Mouse (Mus musculus): ENCODE data around the gene Tagap. TPM values are rescaled to one million over a fixed set of nuclear protein-coding genes. Genes with fewer than 3 reads are reported as not detected.
"Not testable (repeated sequence)": the region's sequence is repeated elsewhere in the genome, so short reads cannot be mapped to it uniquely, and the experiment has no call there.

Tagap gene
- polyA plus RNA-seq, 1 experiment: 14.6 TPM

DNA sequence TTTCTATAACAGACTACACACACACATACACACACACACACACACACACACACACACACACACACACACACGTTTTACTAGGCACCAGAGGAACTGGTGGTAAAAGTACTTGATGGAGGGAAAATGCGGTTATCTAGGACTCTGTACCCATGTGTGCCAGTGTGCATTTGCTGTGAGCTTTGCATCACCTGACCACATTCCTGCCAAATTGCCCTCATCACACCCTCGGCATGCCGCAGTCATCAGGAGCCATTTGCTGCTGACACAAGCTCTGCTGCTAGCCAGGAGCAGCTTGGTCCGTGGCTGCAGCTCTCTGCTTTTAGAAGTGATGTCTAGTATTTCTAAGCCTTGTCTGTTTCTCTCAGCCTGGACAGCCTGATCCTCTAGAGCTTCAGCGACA lies 44.0 kb downstream of the Tagap start:
- DNase-seq (ENCODE audit: low read depth in 1 of 2, low spot score in 2 of 2); H3K36me3 ChIP-seq (ENCODE audit: control insufficient read depth, insufficient read depth, low read length): not testable (repeated sequence)
- 88% methylated on average over 2 of the region's 6 CpGs for WGBS

DNA sequence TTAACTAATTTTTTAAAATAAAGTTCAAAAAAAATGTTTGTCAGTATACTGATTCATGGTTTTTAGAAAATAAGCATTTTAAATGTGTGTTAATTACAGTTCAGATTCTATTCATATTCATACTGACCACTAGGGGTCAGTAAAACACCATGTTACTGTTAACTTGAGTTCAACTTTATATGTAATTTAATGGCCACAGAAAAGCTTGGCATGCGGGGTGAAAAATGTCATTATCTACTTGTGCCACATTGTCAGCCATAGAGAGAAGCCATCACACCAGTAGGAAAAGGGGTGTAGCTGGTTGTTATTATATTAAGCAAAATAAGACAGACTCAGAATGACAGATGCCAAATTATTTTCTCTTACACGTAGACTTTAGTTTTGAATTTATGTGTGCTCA lies 57.7 kb downstream of the Tagap start:
- not testable (repeated sequence) for H3K36me3 ChIP-seq (ENCODE audit: control insufficient read depth, insufficient read depth, low read length); H3K4me3 ChIP-seq (ENCODE audit: extremely low read depth, insufficient read depth, insufficient read length); H3K27ac ChIP-seq (ENCODE audit: insufficient read depth, low read length); H3K4me1 ChIP-seq (ENCODE audit: control insufficient read depth, insufficient read depth, insufficient read length); H3K27me3 ChIP-seq (ENCODE audit: control insufficient read depth, insufficient read depth, low read length); DNase-seq (ENCODE audit: low read depth in 1 of 2, low spot score in 2 of 2)
- WGBS: 85% methylated on average over 1 of the region's 2 CpGs

More for the DNA sequence above, 44.0 kb downstream of the Tagap start:
- not testable (repeated sequence) for H3K27ac ChIP-seq (ENCODE audit: insufficient read depth, low read length); H3K4me1 ChIP-seq (ENCODE audit: control insufficient read depth, insufficient read depth, insufficient read length); H3K4me3 ChIP-seq (ENCODE audit: extremely low read depth, insufficient read depth, insufficient read length); H3K27me3 ChIP-seq (ENCODE audit: control insufficient read depth, insufficient read depth, low read length)

Other genes with a start within 250 kb of the Tagap start
- 1.3 and 2.1 TPM in 2 replicates for gene Fndc1, start 98.7 kb upstream of the Tagap start, polyA plus RNA-seq (2012; rRNA removed)
- gene Rsph3a, start 19.6 kb downstream of the Tagap start, polyA plus RNA-seq (2012; rRNA removed): 27.1 and 37.2 TPM in 2 replicates
- 3.0 and 5.2 TPM in 2 replicates for gene Gm49673, start 221.8 kb downstream of the Tagap start, polyA plus RNA-seq (2012; rRNA removed)
- 31.2 and 48.4 TPM in 2 replicates for gene Rnaset2a, start 222.1 kb downstream of the Tagap start, polyA plus RNA-seq (2012; rRNA removed)
- gene Fgfr1op, start 239.5 kb downstream of the Tagap start, polyA plus RNA-seq (2012; rRNA removed): 1.9 and 2.2 TPM in 2 replicates